Mouse (Mus musculus) heart, postnatal 0 days (tissue): Measurements from ENCODE around the gene As3mt.

ENCODE experiments used
- CTCF ChIP-seq: IDR thresholded peaks from 2 replicates; pipeline ENCODE4 v1.5.1; 2016; ENCODE audit warnings: antibody characterized with exemption, control low read depth, low read depth
- EP300 ChIP-seq: IDR thresholded peaks from 2 replicates; pipeline ENCODE4 v1.6.1; 2016; ENCODE audit warnings: antibody characterized with exemption, low read depth

DNA sequence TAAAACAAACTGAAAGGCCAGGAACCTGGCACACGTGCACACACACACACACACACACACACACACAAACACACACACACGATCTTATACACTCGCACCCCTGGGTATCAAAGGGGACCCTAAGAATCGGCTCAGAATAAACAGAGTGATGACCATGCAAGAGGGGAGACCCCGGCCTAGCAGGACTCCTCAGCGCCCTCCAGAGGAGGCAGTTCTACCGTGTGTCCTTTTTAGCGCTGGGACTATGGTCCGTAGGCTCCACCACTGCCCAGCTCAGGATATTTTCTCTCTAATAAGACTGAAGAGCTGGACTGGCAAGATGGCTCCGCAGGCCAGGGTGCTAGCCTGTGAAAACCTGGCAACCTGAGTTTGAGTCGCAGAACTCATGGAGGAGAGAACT, 17.2 kb downstream of the As3mt start:
- no peak for TF ChIP-seq EP300
- no peak for TF ChIP-seq CTCF
